Mouse (Mus musculus) midbrain, embryonic 13.5 days (tissue): ENCODE results near the gene Cmah. TPM values are rescaled to one million over a fixed set of nuclear protein-coding genes. Genes with fewer than 3 reads are reported as not detected.
A peak's percentile ranks its signal among the peaks of the same experiment; 100 is the strongest.

Source experiments
- ATAC-seq: fragments of 200-750 bp; cut with Nextera tagmentation; 2 replicates; pipeline ENCODE4 v1.8.0; 2017; ENCODE audit warnings: mild to moderate bottlenecking, moderate TSS enrichment, moderate library complexity
- H3K27ac ChIP-seq: fragments of 300-500 bp; sonication (generic); 2 replicates; pipeline ENCODE4 v1.5.1; 2015; ENCODE audit warnings: inconsistent platforms, mild to moderate bottlenecking, moderate library complexity
- H3K27me3 ChIP-seq: fragments of 300-500 bp; sonication (generic); 2 replicates; pipeline ENCODE4 v1.6.1; 2015; ENCODE audit warnings: mild to moderate bottlenecking, inconsistent platforms
- H3K36me3 ChIP-seq: fragments of 300-500 bp; sonication (generic); 2 replicates; pipeline ENCODE4 v1.6.1; 2015; ENCODE audit warnings: mild to moderate bottlenecking, inconsistent platforms
- H3K4me1 ChIP-seq: fragments of 300-500 bp; sonication (generic); replicated peaks from 2 replicates; pipeline ENCODE4 v1.6.1; 2015; ENCODE audit warnings: inconsistent platforms
- H3K4me2 ChIP-seq: fragments of 300-500 bp; sonication (generic); replicated peaks from 2 replicates; pipeline ENCODE4 v1.6.1; 2015; ENCODE audit warnings: moderate library complexity, mild to moderate bottlenecking, inconsistent platforms
- H3K4me3 ChIP-seq: fragments of 300-500 bp; sonication (generic); replicated peaks from 2 replicates; pipeline ENCODE4 v1.5.1; 2015; ENCODE audit warnings: mild to moderate bottlenecking, inconsistent platforms
- H3K9ac ChIP-seq: fragments of 300-500 bp; sonication (generic); replicated peaks from 2 replicates; pipeline ENCODE4 v1.6.1; 2015; ENCODE audit warnings: mild to moderate bottlenecking, inconsistent platforms
- H3K9me3 ChIP-seq: fragments of 300-500 bp; sonication (generic); 2 replicates; pipeline ENCODE4 v1.6.1; 2016; ENCODE audit warnings: mild to moderate bottlenecking, inconsistent platforms
- WGBS: fragments of 180-500 bp; shearing (Covaris S2); methylation state at CpG from one replicate; pipeline ENCODE4 v1.1.7; 2015; 5-methylcytosine and 5-hydroxymethylcytosine counted together
- polyA plus RNA-seq: library from polyadenylated mRNA; unstranded; fragments of >200 nt; fragmentation: Nextera tagmentation; extraction: Ambion mirVana; gene quantifications from 2 replicates; pipeline ENCODE4 v1.2.1, GENCODE M21; 2015

Gene Cmah
- polyA plus RNA-seq, 1 experiment from 2014 or later = 0.23 TPM

GRCm38 (mm10) chr13:24463767-24464166 lies 136.6 kb downstream of the Cmah start:
- Histone ChIP-seq H3K36me3 (no peaks in the 10 kb centered on the region), H3K4me2 (no peak overlapping the region), H3K27me3 (no peaks in the 10 kb centered on the region), H3K27ac (no peak overlapping the region), H3K4me3 (no peak overlapping the region), H3K9me3 (no peaks in the 10 kb centered on the region), H3K9ac (no peak overlapping the region), H3K4me1 (no peaks in the 10 kb centered on the region)
- WGBS = 89% methylated on average over 7 of the region's 7 CpGs
- ATAC-seq = no peak

DNA sequence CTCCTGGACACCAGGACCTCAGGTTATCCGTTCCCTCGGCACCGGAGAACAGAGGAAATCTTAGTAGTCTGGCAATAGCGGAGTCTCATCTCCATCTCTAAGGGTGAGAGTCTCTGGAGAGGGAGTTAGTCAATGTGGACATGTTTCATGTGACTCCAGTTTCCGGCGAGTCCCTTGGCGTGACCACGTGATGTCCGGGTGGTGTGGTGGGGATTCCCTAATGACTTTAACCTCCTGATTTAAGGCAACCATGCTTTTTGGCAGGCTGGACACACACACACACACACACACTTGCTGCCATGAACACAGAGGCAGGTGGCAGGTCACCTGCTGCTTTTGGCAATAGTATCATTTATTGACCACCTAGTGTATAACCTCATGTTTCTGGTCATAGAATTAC lies 138.8 kb downstream of the Cmah start:
- Histone ChIP-seq H3K9me3 (no peaks in the 10 kb centered on the region), H3K4me3 (no peak overlapping the region), H3K36me3 (no peaks in the 10 kb centered on the region), H3K27ac (no peak overlapping the region), H3K4me1 (no peaks in the 10 kb centered on the region), H3K27me3 (no peaks in the 10 kb centered on the region), H3K4me2 (no peak overlapping the region), H3K9ac (no peak overlapping the region)
- WGBS = 94% methylated on average over 9 of the region's 9 CpGs
- ATAC-seq = no peak

DNA sequence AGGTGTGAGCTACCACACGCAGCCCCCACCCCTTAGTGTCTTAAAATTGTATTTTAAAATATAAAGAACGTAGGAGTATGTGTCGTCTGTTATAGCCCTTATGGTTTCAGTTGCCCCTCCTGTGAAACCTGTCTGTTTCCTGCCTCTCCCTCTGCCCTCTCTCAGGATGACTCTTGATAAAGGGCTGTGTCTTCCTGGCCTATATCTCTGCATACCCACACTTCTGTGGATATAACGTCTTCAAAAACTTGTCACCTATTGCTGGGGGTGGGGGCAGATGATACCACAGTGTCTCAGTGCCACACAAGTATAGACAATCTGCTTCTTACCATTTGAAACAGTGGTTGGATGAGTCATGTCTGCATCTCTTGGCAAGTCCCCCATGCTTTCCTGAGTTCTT lies 140.6 kb downstream of the Cmah start:
- H3K27ac ChIP-seq = no peak overlapping the region
- WGBS = 84% methylated on average over 4 of the region's 4 CpGs
- H3K4me2 ChIP-seq = no peak overlapping the region
- H3K4me3 ChIP-seq = no peak overlapping the region
- no peaks in the 10 kb centered on the region for H3K27me3 ChIP-seq
- ATAC-seq = no peak
- no peaks in the 10 kb centered on the region for H3K9me3 ChIP-seq
- no peaks in the 10 kb centered on the region for H3K4me1 ChIP-seq
- no peak overlapping the region for H3K9ac ChIP-seq
- no peaks in the 10 kb centered on the region for H3K36me3 ChIP-seq

GRCm38 (mm10) chr13:24477564-24477963 lies 150.4 kb downstream of the Cmah start:
- no peaks in the 10 kb centered on the region for H3K9me3 ChIP-seq
- no peak for ATAC-seq
- 70% methylated on average over 5 of the region's 5 CpGs for WGBS
- no peak overlapping the region for H3K4me2 ChIP-seq
- H3K36me3 ChIP-seq = no peaks in the 10 kb centered on the region
- H3K27ac ChIP-seq = no peak overlapping the region
- H3K27me3 ChIP-seq = no peaks in the 10 kb centered on the region
- no peaks in the 10 kb centered on the region for H3K4me1 ChIP-seq
- H3K9ac ChIP-seq = no peak overlapping the region
- no peak overlapping the region for H3K4me3 ChIP-seq

DNA sequence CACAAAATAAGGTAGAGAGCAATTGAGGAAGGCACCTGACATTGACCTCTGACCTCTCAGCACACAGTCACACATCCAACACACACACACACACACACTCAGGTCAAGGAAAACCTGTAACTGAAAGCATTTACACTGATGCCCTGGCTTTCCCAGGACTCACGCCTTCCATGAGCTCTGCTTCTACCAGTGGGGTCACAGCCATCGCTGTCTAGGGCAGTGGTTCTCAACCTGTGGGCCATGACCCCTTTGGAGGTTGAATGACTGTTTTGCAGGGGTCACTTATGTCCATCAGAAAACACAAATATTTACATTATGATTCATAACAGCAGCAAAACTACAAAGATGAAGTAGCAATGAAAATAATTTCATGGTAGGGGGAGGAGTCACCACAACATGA lies 152.3 kb downstream of the Cmah start:
- H3K9me3 ChIP-seq = no peaks in the 10 kb centered on the region
- H3K4me2 ChIP-seq = no peak overlapping the region
- no peak for ATAC-seq
- H3K27me3 ChIP-seq = no peaks in the 10 kb centered on the region
- H3K36me3 ChIP-seq = no peaks in the 10 kb centered on the region
- no peaks in the 10 kb centered on the region for H3K4me1 ChIP-seq
- no peak overlapping the region for H3K4me3 ChIP-seq
- WGBS = 90% methylated on average over 2 of the region's 2 CpGs
- H3K9ac ChIP-seq = no peak overlapping the region
- no peak overlapping the region for H3K27ac ChIP-seq

- no peak overlapping the region for H3K4me3 ChIP-seq
- no peak for ATAC-seq
- no peaks in the 10 kb centered on the region for H3K27me3 ChIP-seq
- no peak overlapping the region for H3K4me2 ChIP-seq
- no peaks in the 10 kb centered on the region for H3K9me3 ChIP-seq
- WGBS = 80% methylated on average over 6 of the region's 6 CpGs
- no peak overlapping the region for H3K9ac ChIP-seq
- no peaks in the 10 kb centered on the region for H3K36me3 ChIP-seq
- no peak overlapping the region for H3K27ac ChIP-seq
- no peaks in the 10 kb centered on the region for H3K4me1 ChIP-seq
Measured at GRCm38 (mm10) chr13:24480824-24481223, 153.6 kb downstream of the Cmah start.

GRCm38 (mm10) chr13:24481615-24482295 lies 154.6 kb downstream of the Cmah start:
- WGBS = 61% methylated on average over 10 of the region's 10 CpGs
- Histone ChIP-seq H3K27ac (no peak overlapping the region), H3K27me3 (no peaks in the 10 kb centered on the region), H3K9ac (no peak overlapping the region), H3K4me1 (no peaks in the 10 kb centered on the region), H3K36me3 (no peaks in the 10 kb centered on the region), H3K4me3 (no peak overlapping the region), H3K9me3 (no peaks in the 10 kb centered on the region), H3K4me2 (no peak overlapping the region)
- peak; percentile 89 for ATAC-seq

DNA sequence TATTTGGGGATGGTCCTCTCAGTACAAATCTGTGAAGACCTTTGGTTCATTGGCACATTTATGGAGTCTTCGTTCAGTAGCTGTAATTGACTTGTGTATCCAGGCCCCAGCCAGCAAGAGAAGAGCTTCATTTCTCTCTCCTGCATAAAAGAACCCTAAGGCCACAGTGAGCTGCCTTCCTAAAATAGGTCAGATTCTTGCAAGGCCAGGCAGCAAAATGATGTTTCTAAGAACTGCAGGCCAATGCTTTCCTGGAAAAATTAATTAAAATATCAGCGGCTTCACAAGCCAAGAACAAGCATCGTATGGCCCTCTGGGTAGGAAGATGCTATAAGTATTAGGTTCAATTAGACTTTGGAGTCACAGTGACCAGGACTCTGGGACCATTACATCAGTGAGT lies 156.5 kb downstream of the Cmah start:
- Histone ChIP-seq H3K27me3 (no peaks in the 10 kb centered on the region), H3K36me3 (no peaks in the 10 kb centered on the region), H3K4me3 (no peak overlapping the region), H3K27ac (no peak overlapping the region), H3K4me1 (no peaks in the 10 kb centered on the region), H3K4me2 (no peak overlapping the region), H3K9me3 (no peaks in the 10 kb centered on the region), H3K9ac (no peak overlapping the region)
- no peak for ATAC-seq
- 90% methylated on average over 3 of the region's 3 CpGs for WGBS

DNA sequence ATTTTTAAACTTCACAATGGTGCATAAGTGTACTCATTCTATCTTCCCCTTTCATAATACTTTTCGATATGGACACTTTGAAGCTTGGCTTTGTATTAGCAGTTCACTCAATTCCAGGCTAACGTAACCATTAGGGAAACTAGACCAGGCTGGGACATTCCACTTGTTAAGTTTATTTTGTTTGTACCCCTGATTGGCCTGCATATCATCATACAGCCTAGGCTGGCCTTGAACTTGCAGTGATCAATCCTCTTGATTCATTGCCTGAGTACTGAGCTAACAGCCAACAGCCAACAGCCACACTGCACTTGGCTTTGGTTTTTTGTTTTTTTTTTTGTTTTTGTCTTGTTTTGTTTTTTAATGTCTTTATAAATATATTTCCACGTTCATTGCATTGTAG lies 157.6 kb downstream of the Cmah start:
- 91% methylated on average over 3 of the region's 3 CpGs for WGBS
- no peak overlapping the region for H3K4me2 ChIP-seq
- no peak for ATAC-seq
- H3K36me3 ChIP-seq = no peaks in the 10 kb centered on the region
- H3K4me3 ChIP-seq = no peak overlapping the region
- H3K9me3 ChIP-seq = no peaks in the 10 kb centered on the region
- no peaks in the 10 kb centered on the region for H3K4me1 ChIP-seq
- no peaks in the 10 kb centered on the region for H3K27me3 ChIP-seq
- no peak overlapping the region for H3K9ac ChIP-seq
- no peak overlapping the region for H3K27ac ChIP-seq

GRCm38 (mm10) chr13:24485964-24486363 lies 158.8 kb downstream of the Cmah start:
- no peaks in the 10 kb centered on the region for H3K9me3 ChIP-seq
- no peak overlapping the region for H3K27ac ChIP-seq
- no peak overlapping the region for H3K4me2 ChIP-seq
- H3K9ac ChIP-seq = no peak overlapping the region
- no peaks in the 10 kb centered on the region for H3K27me3 ChIP-seq
- no peak for ATAC-seq
- no peaks in the 10 kb centered on the region for H3K36me3 ChIP-seq
- no peak overlapping the region for H3K4me3 ChIP-seq
- 74% methylated on average over 9 of the region's 9 CpGs for WGBS
- no peaks in the 10 kb centered on the region for H3K4me1 ChIP-seq

DNA sequence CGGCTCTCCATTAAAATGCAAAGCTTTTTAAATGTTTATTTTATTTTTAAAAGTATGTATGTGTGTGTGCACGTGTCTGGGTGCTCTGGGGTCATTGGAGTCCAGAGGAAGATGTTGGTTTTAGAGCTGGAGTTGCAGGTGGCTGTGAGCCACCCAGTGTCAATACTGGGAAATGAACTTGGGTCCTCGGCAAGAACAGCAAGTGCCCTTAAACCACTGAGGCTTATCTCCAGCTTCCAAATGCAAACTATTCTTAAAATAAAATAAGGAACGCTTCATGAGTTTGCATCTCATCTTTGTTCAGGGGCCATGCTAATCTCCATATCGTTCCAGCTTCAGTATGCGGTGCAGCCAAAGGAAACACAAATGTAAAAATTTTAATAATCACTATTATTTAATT lies 159.2 kb downstream of the Cmah start:
- H3K4me2 ChIP-seq = no peak overlapping the region
- no peak overlapping the region for H3K4me3 ChIP-seq
- 76% methylated on average over 6 of the region's 6 CpGs for WGBS
- 0 out of 2 replicates have a peak, but pooled peaks cover 3% of the 10 kb centered on the region for H3K4me1 ChIP-seq
- no peaks in the 10 kb centered on the region for H3K36me3 ChIP-seq
- H3K9me3 ChIP-seq = no peaks in the 10 kb centered on the region
- H3K27ac ChIP-seq = no peak overlapping the region
- H3K27me3 ChIP-seq = no peaks in the 10 kb centered on the region
- H3K9ac ChIP-seq = no peak overlapping the region
- no peak for ATAC-seq

DNA sequence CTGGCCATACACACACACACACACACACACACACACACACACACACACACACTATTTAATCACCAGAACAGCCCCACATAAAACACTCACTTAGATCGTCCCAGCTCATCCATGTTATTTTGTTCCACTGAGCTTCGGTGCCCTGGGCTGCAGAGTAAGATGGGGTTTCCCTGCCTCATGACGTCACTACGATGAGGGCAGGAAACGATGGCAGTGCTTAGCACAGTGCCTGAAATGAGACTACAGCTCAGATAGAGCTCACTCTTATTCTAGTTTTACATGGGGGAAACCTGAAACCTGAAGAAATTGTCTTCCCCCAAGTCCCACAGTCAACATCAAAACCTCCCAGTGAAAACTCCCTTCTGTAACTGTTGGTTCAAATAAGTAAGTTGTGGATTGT lies 159.9 kb downstream of the Cmah start:
- no peak for ATAC-seq
- Histone ChIP-seq H3K4me1 (0 out of 2 replicates have a peak, but pooled peaks cover 5% of the 10 kb centered on the region), H3K27me3 (no peaks in the 10 kb centered on the region), H3K9ac (no peak overlapping the region), H3K27ac (no peak overlapping the region), H3K9me3 (no peaks in the 10 kb centered on the region), H3K4me2 (no peak overlapping the region), H3K4me3 (no peak overlapping the region), H3K36me3 (no peaks in the 10 kb centered on the region)
- WGBS = 90% methylated on average over 5 of the region's 5 CpGs

GRCm38 (mm10) chr13:24487546-24487945 lies 160.3 kb downstream of the Cmah start:
- no peaks in the 10 kb centered on the region for H3K27me3 ChIP-seq
- H3K9me3 ChIP-seq = no peaks in the 10 kb centered on the region
- H3K4me3 ChIP-seq = no peak overlapping the region
- no peak overlapping the region for H3K27ac ChIP-seq
- no peak overlapping the region for H3K9ac ChIP-seq
- 91% methylated on average over 5 of the region's 5 CpGs for WGBS
- H3K4me2 ChIP-seq = no peak overlapping the region
- 0 out of 2 replicates have a peak, but pooled peaks cover 5% of the 10 kb centered on the region for H3K4me1 ChIP-seq
- no peak for ATAC-seq
- H3K36me3 ChIP-seq = no peaks in the 10 kb centered on the region
